Mouse (Mus musculus) liver, embryonic 13.5 days (tissue): ENCODE data around the gene Taldo1. TPM values are rescaled to one million over a fixed set of nuclear protein-coding genes. Genes with fewer than 3 reads are reported as not detected.

Experiments used
- ATAC-seq: fragments of 200-750 bp; cut with Nextera tagmentation; 2 replicates; pipeline ENCODE4 v1.8.0; 2017; ENCODE audit warnings: low read depth, mild to moderate bottlenecking, moderate number of reproducible peaks, moderate library complexity
- DNase-seq: peaks from one replicate; pipeline ENCODE4 v3.0.0; 2022
- H3K27ac ChIP-seq: fragments of 300-500 bp; sonication (generic); 2 replicates; pipeline ENCODE4 v1.5.1; 2015; ENCODE audit warnings: moderate library complexity, mild to moderate bottlenecking, inconsistent platforms
- H3K27me3 ChIP-seq: fragments of 300-500 bp; sonication (generic); 2 replicates; pipeline ENCODE4 v1.6.1; 2015; ENCODE audit warnings: mild to moderate bottlenecking, inconsistent platforms
- H3K36me3 ChIP-seq: fragments of 300-500 bp; sonication (generic); 2 replicates; pipeline ENCODE4 v1.6.1; 2015; ENCODE audit warnings: mild to moderate bottlenecking, inconsistent platforms
- H3K4me1 ChIP-seq: fragments of 300-500 bp; sonication (generic); replicated peaks from 2 replicates; pipeline ENCODE4 v1.6.1; 2015; ENCODE audit warnings: inconsistent platforms
- H3K4me2 ChIP-seq: fragments of 300-500 bp; sonication (generic); 2 replicates; pipeline ENCODE4 v1.6.1; 2015; ENCODE audit warnings: inconsistent platforms, mild to moderate bottlenecking, moderate library complexity
- H3K4me3 ChIP-seq: fragments of 300-500 bp; sonication (generic); replicated peaks from 2 replicates; pipeline ENCODE4 v1.5.1; 2015; ENCODE audit warnings: mild to moderate bottlenecking, inconsistent platforms
- H3K9ac ChIP-seq: fragments of 300-500 bp; sonication (generic); 2 replicates; pipeline ENCODE4 v1.6.1; 2015; ENCODE audit warnings: mild to moderate bottlenecking, inconsistent platforms
- H3K9me3 ChIP-seq: fragments of 300-500 bp; sonication (generic); replicated peaks from 2 replicates; pipeline ENCODE4 v1.6.1; 2016; ENCODE audit warnings: inconsistent platforms
- WGBS: fragments of 180-500 bp; shearing (Covaris S2); methylation state at CpG from one replicate; pipeline ENCODE4 v1.1.7; 2015; ENCODE audit not compliant: insufficient replicate concordance; 5-methylcytosine and 5-hydroxymethylcytosine counted together
- polyA plus RNA-seq: library from polyadenylated mRNA; unstranded; fragments of >200 nt; fragmentation: Nextera tagmentation; extraction: Ambion mirVana; gene quantifications from 2 replicates; pipeline ENCODE4 v1.2.1, GENCODE M21; 2015

Gene Taldo1
- polyA plus RNA-seq, 1 experiment from 2014 or later: 518 TPM

GRCm38 (mm10) chr7:141411667-141412066 lies 19.7 kb downstream of the Taldo1 start:
- Histone ChIP-seq H3K9me3 (no peaks in the 10 kb centered on the region), H3K27ac (no peak overlapping the region), H3K36me3 (peaks cover 30% of the 10 kb centered on the region), H3K4me3 (no peak overlapping the region), H3K4me1 (peaks cover 34% of the 10 kb centered on the region), H3K27me3 (no peaks in the 10 kb centered on the region), H3K9ac (no peak overlapping the region), H3K4me2 (no peak overlapping the region)
- 85% methylated on average over 1 of the region's 1 CpGs for WGBS
- DNase-seq (no peak), ATAC-seq (no peak)

GRCm38 (mm10) chr7:141413331-141413730 lies 21.3 kb downstream of the Taldo1 start:
- H3K9me3 ChIP-seq: no peaks in the 10 kb centered on the region
- peak overlapping the region; percentile 75 for H3K4me3 ChIP-seq
- H3K9ac ChIP-seq: peak overlapping the region; percentile 87
- ATAC-seq (peak; percentile 6), DNase-seq (no peak)
- peaks cover 34% of the 10 kb centered on the region for H3K4me1 ChIP-seq
- peak overlapping the region; percentile 96 for H3K4me2 ChIP-seq
- 4% methylated on average over 16 of the region's 16 CpGs for WGBS
- no peaks in the 10 kb centered on the region for H3K27me3 ChIP-seq
- H3K36me3 ChIP-seq: peaks cover 20% of the 10 kb centered on the region
- H3K27ac ChIP-seq: peak overlapping the region; percentile 78

DNA sequence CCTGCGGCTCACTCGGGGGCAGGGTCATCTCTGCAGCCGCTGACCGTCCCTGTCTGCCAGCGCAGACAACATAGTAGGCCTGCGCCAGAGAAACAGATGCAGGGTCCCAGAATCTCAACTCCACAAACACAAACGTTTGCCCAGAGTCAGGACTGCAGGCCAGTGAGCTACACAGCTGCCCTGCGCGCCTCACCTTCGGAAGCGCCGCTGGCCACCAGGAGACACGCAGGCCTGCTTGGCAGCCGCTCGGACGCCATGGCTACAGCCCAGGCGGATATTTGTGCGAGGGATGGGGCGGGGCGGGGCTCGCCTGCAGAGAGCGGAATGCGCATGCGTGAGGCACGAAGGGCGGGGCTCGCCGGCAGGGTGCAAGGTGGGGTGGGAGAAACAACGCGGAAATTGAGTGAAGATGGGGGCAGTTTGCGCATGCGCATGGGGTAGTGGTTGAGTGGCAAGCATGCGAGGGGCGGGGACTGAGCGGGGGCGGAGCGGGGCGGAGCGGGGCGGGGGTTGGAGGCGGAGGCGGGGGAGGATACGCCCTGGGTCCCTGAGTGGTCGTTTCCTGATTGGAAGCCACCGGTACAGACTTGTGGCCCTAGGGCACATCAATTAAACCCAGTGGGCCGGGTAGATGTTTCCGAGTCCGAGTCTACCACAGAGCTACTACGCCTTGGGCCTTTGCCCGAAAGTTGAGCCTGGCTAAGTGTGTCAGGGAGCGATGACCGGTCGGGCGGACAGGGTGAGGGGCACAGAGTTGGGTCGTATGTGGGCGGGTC lies 22.0 kb downstream of the Taldo1 start, which contains the start of gene Gatd1:
TSS of gene Gatd1 (minus strand) at position 328 of the 776 bp plus-strand sequence.
- Histone ChIP-seq H3K4me2 (peak within 1 kb of the TSS; percentile 96), H3K27ac (peak within 1 kb of the TSS; percentile 79), H3K4me1 (peaks cover 38% of the 10 kb centered on the region), H3K4me3 (peak within 1 kb of the TSS; percentile 75), H3K27me3 (no peaks in the 10 kb centered on the region), H3K9me3 (no peaks in the 10 kb centered on the region), H3K36me3 (peaks cover 15% of the 10 kb centered on the region), H3K9ac (peak within 1 kb of the TSS; percentile 87)
- ATAC-seq: peak; percentile 93
- peak; percentile 99 for DNase-seq
- under 1% methylated on average over 54 of the region's 56 CpGs for WGBS

- Histone ChIP-seq H3K4me3 (no peak overlapping the region), H3K36me3 (no peaks in the 10 kb centered on the region), H3K9ac (no peak overlapping the region), H3K4me1 (peaks cover 34% of the 10 kb centered on the region), H3K27ac (no peak overlapping the region), H3K4me2 (no peak overlapping the region), H3K27me3 (no peaks in the 10 kb centered on the region), H3K9me3 (no peaks in the 10 kb centered on the region)
- ATAC-seq: no peak
- DNase-seq: no peak
- WGBS: 73% methylated on average over 6 of the region's 6 CpGs
Measured at GRCm38 (mm10) chr7:141416144-141416841, 24.3 kb downstream of the Taldo1 start.

DNA sequence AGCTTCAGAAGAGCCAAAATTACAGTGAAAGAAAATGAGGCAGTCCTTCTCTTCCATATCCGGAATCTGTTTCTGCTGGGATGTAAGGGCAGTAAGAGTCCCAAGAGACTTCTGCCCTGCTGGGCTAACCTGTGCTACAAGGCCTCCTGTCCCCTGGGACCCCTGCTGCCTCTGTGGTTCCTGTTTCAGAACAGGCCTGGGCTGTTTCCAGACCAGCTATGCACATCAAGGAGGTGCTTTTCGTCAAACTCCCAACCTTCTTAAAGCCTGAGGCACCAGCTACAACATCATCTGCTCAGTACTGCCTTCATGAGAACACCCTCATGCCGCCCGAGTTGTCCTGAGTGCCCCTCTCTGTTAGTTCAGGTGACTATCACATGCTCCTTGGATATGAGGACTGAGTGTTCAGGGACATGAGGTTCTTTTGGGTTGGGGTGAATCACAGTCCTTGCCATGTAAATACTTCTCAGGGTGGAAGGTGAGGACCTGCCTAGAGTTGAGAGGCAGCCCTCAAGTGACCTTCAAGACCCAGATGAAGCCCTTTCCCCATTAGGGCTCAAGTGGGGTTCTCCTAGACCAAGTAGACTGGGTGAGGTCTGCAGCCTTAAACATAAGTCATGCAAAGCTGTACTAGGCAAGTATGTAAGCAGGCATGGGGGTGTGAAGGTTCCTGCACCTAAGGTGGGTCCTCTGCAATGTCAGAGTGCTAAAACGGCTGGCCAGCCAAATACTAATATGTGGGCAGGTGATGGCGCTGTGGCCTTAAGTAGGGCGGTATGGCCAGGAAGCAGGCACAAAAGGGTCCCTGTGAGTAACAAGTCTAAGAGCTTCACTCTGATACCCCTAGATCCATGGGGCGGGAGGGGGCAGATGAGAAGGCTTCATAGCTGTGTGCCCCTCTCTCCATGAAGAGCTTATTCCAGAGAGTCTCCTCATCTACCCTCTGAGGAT lies 26.0 kb downstream of the Taldo1 start:
- DNase-seq: no peak
- 63% methylated on average over 8 of the region's 8 CpGs for WGBS
- H3K27ac ChIP-seq: no peak overlapping the region
- no peak for ATAC-seq
- no peak overlapping the region for H3K4me2 ChIP-seq
- H3K9me3 ChIP-seq: no peaks in the 10 kb centered on the region
- no peak overlapping the region for H3K4me3 ChIP-seq
- H3K9ac ChIP-seq: no peak overlapping the region
- H3K27me3 ChIP-seq: no peaks in the 10 kb centered on the region
- peaks cover 21% of the 10 kb centered on the region for H3K4me1 ChIP-seq
- no peaks in the 10 kb centered on the region for H3K36me3 ChIP-seq

DNA sequence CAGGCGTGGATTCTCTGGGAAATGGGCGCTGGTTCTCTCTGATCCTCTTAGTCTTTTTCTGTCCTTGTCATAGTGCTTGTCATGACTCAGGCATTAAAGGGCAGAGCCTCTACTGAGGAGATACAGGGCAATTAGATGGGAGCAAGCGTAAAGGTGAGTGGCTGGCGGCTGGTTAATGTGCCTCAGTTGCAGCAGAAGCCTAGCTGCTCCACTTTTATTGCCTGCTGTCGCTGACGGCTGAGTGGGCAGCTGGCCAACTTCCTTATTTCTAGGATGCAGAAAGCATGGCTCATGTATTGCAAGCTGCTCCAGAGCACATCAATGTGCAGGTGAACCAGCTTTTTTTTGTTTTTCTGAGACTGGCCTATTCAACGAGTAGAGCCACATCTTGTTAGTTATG lies 27.0 kb downstream of the Taldo1 start:
- H3K4me3 ChIP-seq: no peak overlapping the region
- H3K27me3 ChIP-seq: no peaks in the 10 kb centered on the region; the same call in 1 of the 2 replicates
- no peak overlapping the region for H3K4me2 ChIP-seq
- 44% methylated on average over 7 of the region's 7 CpGs for WGBS
- no peak for ATAC-seq
- no peak overlapping the region for H3K27ac ChIP-seq
- H3K4me1 ChIP-seq: peaks cover 14% of the 10 kb centered on the region
- DNase-seq: no peak
- no peaks in the 10 kb centered on the region for H3K9me3 ChIP-seq
- H3K36me3 ChIP-seq: no peaks in the 10 kb centered on the region
- H3K9ac ChIP-seq: no peak overlapping the region

DNA sequence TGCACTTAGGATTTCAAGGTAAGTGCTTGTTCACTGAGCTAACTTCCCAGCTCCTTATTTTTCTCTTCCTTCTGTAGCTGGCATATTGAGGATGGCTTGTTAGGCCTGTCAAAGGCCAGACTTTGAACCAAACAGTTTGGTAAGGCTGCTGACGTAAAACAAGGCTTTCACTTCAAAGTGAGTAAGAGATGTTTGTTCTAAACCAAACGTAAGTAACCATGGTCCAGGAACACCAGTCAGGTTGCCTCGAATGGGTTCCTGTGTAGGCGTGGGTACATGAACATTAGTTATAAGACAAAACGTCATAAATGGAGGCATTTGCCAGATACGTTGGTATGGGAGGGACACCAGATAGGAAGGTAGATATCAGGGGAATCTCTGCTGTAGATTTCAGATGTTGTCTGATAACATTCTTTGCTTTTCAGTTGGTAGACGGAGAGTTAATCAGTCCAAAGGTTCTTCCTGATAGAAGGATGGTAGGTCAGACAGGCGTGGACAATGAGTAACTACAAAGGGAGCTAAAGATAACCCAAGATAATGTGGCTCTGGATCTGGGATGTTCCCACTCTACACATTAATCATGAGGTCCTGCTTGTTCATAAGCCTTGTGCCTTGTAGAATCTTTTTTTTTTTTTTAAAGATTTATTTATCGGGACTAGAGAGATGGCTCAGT lies 28.2 kb downstream of the Taldo1 start:
- peak; percentile 52; the same call in 1 of the 2 replicates for ATAC-seq
- no peak for DNase-seq
- peaks cover 6% of the 10 kb centered on the region for H3K4me1 ChIP-seq
- WGBS: 51% methylated on average over 9 of the region's 9 CpGs
- H3K9ac ChIP-seq: no peak overlapping the region
- no peaks in the 10 kb centered on the region for H3K36me3 ChIP-seq
- H3K27me3 ChIP-seq: no peaks in the 10 kb centered on the region; the same call in 1 of the 2 replicates
- no peak overlapping the region for H3K4me3 ChIP-seq
- H3K27ac ChIP-seq: peak overlapping the region; percentile 16; the same call in 1 of the 2 replicates
- H3K9me3 ChIP-seq: no peaks in the 10 kb centered on the region
- H3K4me2 ChIP-seq: no peak overlapping the region

GRCm38 (mm10) chr7:141423811-141424210 lies 31.8 kb downstream of the Taldo1 start:
- H3K4me2 ChIP-seq: no peak overlapping the region
- H3K4me1 ChIP-seq: peaks cover 17% of the 10 kb centered on the region
- no peak overlapping the region for H3K9ac ChIP-seq
- 48% methylated on average over 4 of the region's 4 CpGs for WGBS
- DNase-seq: no peak
- H3K27ac ChIP-seq: no peak overlapping the region
- ATAC-seq: no peak
- no peak overlapping the region for H3K4me3 ChIP-seq
- H3K36me3 ChIP-seq: no peaks in the 10 kb centered on the region
- H3K9me3 ChIP-seq: no peaks in the 10 kb centered on the region
- H3K27me3 ChIP-seq: peaks cover 3% of the 10 kb centered on the region

GRCm38 (mm10) chr7:141426948-141427730 lies 35.1 kb downstream of the Taldo1 start:
- ATAC-seq (no peak), DNase-seq (no peak)
- no peak overlapping the region for H3K4me2 ChIP-seq
- 61% methylated on average over 12 of the region's 12 CpGs for WGBS
- no peak overlapping the region for H3K4me3 ChIP-seq
- peaks cover 3% of the 10 kb centered on the region for H3K27me3 ChIP-seq
- peaks cover 35% of the 10 kb centered on the region for H3K4me1 ChIP-seq
- H3K9me3 ChIP-seq: no peaks in the 10 kb centered on the region
- H3K36me3 ChIP-seq: peaks cover 21% of the 10 kb centered on the region
- no peak overlapping the region for H3K27ac ChIP-seq
- no peak overlapping the region for H3K9ac ChIP-seq

DNA sequence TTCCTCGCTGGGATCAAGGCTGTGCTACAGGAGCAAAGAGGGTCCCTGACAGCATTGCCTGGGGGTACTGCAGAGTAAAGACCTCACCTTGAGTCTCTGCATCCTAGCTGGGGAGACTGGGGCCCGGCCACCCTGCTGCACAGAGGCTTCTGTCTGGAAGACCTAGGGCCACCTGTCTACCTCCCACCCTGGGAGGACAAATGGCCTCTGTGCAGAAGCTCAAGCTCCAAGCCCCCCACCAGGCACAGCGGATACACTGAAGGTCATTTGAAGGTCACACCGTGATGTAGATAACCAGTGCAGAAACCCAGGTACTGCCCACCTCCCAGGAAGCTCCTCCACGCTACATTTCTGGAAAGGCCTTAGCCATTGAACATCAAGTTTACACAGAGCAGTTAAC lies 36.7 kb downstream of the Taldo1 start:
- WGBS: 56% methylated on average over 5 of the region's 5 CpGs
- H3K4me3 ChIP-seq: no peak overlapping the region
- H3K27ac ChIP-seq: no peak overlapping the region
- H3K36me3 ChIP-seq: peaks cover 35% of the 10 kb centered on the region
- DNase-seq: no peak
- H3K27me3 ChIP-seq: peaks cover 3% of the 10 kb centered on the region
- H3K4me2 ChIP-seq: no peak overlapping the region
- peaks cover 49% of the 10 kb centered on the region for H3K4me1 ChIP-seq
- no peak for ATAC-seq
- no peak overlapping the region for H3K9ac ChIP-seq
- H3K9me3 ChIP-seq: no peaks in the 10 kb centered on the region
